Mouse (Mus musculus): Measurements from ENCODE around the gene Pi4kb. TPM values are rescaled to one million over a fixed set of nuclear protein-coding genes. Genes with fewer than 3 reads are reported as not detected.

Gene Pi4kb
- polyA plus RNA-seq, 1 experiment from 2014 or later = 25.7 TPM

DNA sequence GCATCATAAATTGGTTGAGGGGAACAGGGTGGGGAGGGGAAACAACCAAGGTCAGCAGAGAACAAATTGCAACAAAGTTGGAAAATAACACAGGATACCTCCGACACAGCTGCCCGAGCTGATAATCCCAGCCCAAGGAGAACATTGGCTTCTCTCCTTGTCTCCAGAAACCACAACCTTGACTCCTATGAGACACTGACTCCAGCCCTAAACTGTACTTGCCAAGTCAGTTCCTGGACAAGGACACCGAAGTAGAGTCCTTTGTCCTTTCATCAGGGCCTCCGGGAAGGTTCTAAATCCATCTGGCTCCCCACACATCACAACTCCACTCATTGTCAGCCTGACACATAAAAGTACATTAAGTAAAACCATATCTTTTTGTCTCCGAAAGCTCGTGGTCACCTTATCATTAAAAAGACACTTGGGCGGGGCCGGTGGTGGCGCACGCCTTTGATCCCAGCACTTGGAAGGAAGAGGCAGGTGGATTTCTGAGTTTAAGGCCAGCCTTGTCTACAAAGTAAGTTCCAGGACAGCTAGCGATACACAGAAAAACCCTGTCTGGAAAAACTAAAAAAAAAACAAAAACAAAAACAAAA, 72.0 kb downstream of the Pi4kb start:
- no peak overlapping the region for H3K4me2 ChIP-seq (replicated peaks)
- ATAC-seq (ENCODE audit: low FRiP score, low read depth) = no peak
- no peak overlapping the region for H3K4me3 ChIP-seq
- no peaks in the 10 kb centered on the region for H3K36me3 ChIP-seq
- no peaks in the 10 kb centered on the region for H3K9me3 ChIP-seq
- H3K9ac ChIP-seq (replicated peaks) = no peak overlapping the region
- H3K27ac ChIP-seq (replicated peaks) = no peak overlapping the region
- H3K4me1 ChIP-seq = peaks cover 6% of the 10 kb centered on the region
- 0 out of 2 replicates have a peak, but pooled peaks cover 3% of the 10 kb centered on the region for H3K27me3 ChIP-seq
- WGBS = 93% methylated on average over 11 of the region's 11 CpGs

DNA sequence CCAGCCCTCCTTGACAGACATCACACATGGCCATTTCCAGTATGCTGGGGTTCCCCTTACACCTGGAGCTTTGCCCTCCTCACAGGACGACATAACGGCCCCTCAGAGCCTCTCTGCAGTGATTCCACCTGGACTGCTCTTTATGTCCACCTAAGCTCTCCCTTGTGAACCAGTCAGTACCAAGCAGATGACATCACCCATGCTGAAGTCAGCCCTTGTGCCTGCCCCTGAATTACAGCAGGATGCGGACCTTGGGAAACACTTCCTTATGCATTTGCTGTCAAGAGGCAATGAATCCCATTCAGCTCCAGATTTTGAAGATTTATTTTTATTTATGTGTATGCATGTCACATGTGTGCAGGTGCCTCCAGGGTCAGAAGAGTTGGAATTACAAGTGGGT, 73.4 kb downstream of the Pi4kb start:
- no peak for ATAC-seq (ENCODE audit: low FRiP score, low read depth)
- Histone ChIP-seq H3K9ac (replicated peaks) (no peak overlapping the region), H3K4me1 (no peaks in the 10 kb centered on the region), H3K36me3 (no peaks in the 10 kb centered on the region), H3K27ac (replicated peaks) (no peak overlapping the region), H3K4me3 (no peak overlapping the region), H3K27me3 (0 out of 2 replicates have a peak, but pooled peaks cover 3% of the 10 kb centered on the region), H3K9me3 (no peaks in the 10 kb centered on the region), H3K4me2 (replicated peaks) (no peak overlapping the region)
- WGBS = 79% methylated on average over 3 of the region's 3 CpGs

DNA sequence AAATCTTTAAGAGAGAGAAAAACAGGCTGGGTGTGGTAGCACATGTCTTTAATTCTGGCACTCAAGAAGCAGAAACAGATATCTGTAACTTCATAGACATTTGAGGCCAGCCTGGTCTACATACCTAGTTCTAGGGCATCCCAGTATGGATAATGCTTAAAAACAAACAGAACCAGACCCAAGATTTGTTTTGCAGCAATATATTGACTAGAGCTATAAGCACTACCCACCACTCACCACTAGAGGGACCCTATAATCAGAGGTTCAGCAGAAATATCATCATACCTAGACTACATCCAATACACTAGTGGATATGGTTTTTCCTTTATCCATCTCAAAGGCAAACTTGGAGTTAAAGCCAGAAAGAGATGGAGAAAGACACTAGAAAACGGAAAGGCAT, 78.4 kb downstream of the Pi4kb start:
- Histone ChIP-seq H3K4me2 (replicated peaks) (no peak overlapping the region), H3K4me1 (no peaks in the 10 kb centered on the region), H3K27me3 (no peaks in the 10 kb centered on the region), H3K9ac (replicated peaks) (no peak overlapping the region), H3K36me3 (peaks cover 5% of the 10 kb centered on the region; the same call in 1 of the 2 replicates), H3K4me3 (no peak overlapping the region), H3K9me3 (no peaks in the 10 kb centered on the region), H3K27ac (replicated peaks) (no peak overlapping the region)
- ATAC-seq (ENCODE audit: low FRiP score, low read depth) = no peak
- 60% methylated on average over 1 of the region's 1 CpGs for WGBS

DNA sequence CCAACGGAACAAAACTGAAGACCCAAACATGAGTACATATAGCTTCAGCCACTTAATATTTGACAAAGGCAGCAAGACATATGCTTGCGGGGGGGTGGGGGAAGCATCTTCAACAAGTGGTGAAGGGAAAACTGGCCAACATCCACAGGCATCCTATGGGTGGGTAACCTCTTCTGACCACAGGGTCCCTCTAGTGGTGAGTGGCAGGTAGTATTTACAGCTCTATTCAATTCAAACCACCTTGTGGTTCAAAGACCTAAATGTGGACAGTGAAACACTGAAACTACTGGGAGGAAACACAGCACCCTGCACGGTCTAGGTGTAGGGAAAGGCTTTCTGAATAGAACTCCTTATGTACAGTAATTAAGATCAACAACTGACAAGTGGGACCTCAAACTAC, 79.2 kb downstream of the Pi4kb start:
- Histone ChIP-seq H3K4me3 (no peak overlapping the region), H3K4me2 (replicated peaks) (no peak overlapping the region), H3K4me1 (no peaks in the 10 kb centered on the region), H3K9me3 (no peaks in the 10 kb centered on the region), H3K36me3 (peaks cover 11% of the 10 kb centered on the region), H3K9ac (replicated peaks) (no peak overlapping the region), H3K27me3 (no peaks in the 10 kb centered on the region), H3K27ac (replicated peaks) (no peak overlapping the region)
- ATAC-seq (ENCODE audit: low FRiP score, low read depth) = no peak
- WGBS = 39% methylated on average over 3 of the region's 3 CpGs

DNA sequence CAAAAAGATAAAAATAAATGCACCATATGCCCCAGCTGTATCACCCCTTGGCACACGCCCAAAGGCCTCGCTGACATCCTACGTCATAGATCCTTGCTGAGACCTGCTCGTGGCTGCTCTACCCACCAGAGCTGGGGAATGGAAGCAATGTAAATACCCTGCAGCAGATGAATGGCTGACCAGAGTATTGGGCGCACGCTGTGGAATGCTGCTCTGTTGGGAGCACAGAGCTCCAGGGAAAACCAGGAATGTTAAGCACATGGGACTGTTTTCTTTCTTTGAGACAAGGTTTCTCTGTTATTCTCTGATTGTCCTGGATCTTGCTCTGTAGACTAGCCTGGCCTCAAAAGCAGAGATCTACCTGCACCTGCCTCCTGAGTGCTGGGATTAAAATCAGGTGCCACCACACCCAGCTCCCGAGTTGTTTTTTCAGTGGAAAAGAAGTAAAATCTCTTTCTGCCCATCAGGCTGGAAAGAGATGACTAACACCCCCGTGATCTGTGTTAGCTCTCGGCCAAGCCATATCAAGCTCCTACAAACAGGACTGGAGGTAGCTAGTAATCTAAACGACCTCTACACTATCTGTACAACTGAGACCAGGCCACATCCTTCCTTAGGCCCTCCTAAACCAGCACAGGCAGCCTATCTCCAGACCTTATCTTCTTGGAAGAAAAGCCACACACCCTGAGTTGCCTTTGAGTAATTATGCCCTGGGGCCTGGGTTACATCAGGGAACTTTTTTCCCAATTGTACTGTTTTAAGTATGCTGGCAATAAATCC, 80.1 kb downstream of the Pi4kb start:
- H3K9me3 ChIP-seq = no peaks in the 10 kb centered on the region
- ATAC-seq (ENCODE audit: low FRiP score, low read depth) = no peak
- no peaks in the 10 kb centered on the region for H3K4me1 ChIP-seq
- no peak overlapping the region for H3K9ac ChIP-seq (replicated peaks)
- WGBS = 54% methylated on average over 10 of the region's 10 CpGs
- peaks cover 21% of the 10 kb centered on the region for H3K36me3 ChIP-seq
- H3K4me3 ChIP-seq = no peak overlapping the region
- no peak overlapping the region for H3K4me2 ChIP-seq (replicated peaks)
- no peaks in the 10 kb centered on the region for H3K27me3 ChIP-seq
- H3K27ac ChIP-seq (replicated peaks) = no peak overlapping the region

DNA sequence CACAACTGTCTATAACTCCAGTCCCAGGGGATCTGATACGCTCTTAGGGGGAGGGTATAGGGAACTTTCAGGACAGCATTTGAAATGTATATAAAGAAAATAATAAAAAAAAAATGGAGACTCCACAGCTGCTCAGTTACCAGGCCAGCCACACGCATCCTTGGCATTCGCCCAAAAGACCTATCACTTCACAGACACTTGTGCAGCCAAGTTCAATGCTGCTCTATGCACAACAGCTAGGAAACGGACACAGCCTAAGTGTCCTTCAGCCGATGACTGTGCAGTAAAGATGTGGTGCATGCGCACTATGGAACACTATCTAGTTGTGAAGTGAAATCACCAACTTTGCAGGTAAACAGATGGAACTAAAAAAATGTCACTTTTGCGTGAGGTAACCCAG, 81.7 kb downstream of the Pi4kb start:
- Histone ChIP-seq H3K9me3 (no peaks in the 10 kb centered on the region), H3K27me3 (no peaks in the 10 kb centered on the region), H3K4me2 (replicated peaks) (no peak overlapping the region), H3K36me3 (peaks cover 37% of the 10 kb centered on the region), H3K27ac (replicated peaks) (no peak overlapping the region), H3K9ac (replicated peaks) (no peak overlapping the region), H3K4me3 (no peak overlapping the region), H3K4me1 (no peaks in the 10 kb centered on the region)
- ATAC-seq (ENCODE audit: low FRiP score, low read depth) = no peak
- 95% methylated on average over 7 of the region's 7 CpGs for WGBS

Small RNA genes within 50 kb of the gene (microRNA-seq; reads per million reads assigned to microRNA genes)
- gene Mir7013 = 0.70 reads per million

Other genes starting within 250 kb of the Pi4kb start
- gene Cgn, start 188.2 kb upstream of the Pi4kb start, polyA plus RNA-seq (2016; fragmentation: Nextera tagmentation; extraction: Ambion mirVana) = 4.7 and 5.0 TPM in 2 replicates
- 26.5 and 27.1 TPM in 2 replicates for gene Pogz, start 137.2 kb upstream of the Pi4kb start, polyA plus RNA-seq (2016; fragmentation: Nextera tagmentation; extraction: Ambion mirVana)
- 307 TPM in 2 replicates for gene Psmb4, start 87.8 kb upstream of the Pi4kb start, polyA plus RNA-seq (2016; fragmentation: Nextera tagmentation; extraction: Ambion mirVana)
- gene Selenbp1, start 41.7 kb upstream of the Pi4kb start, polyA plus RNA-seq (2016; fragmentation: Nextera tagmentation; extraction: Ambion mirVana) = 4.4 and 4.6 TPM in 2 replicates
- gene Rfx5, start 20.7 kb upstream of the Pi4kb start, polyA plus RNA-seq (2016; fragmentation: Nextera tagmentation; extraction: Ambion mirVana) = 6.6 and 8.4 TPM in 2 replicates
- 40.2 and 41.3 TPM in 2 replicates for gene Zfp687, start 40.7 kb downstream of the Pi4kb start, polyA plus RNA-seq (2016; fragmentation: Nextera tagmentation; extraction: Ambion mirVana)
- gene Psmd4, start 67.9 kb downstream of the Pi4kb start, polyA plus RNA-seq (2016; fragmentation: Nextera tagmentation; extraction: Ambion mirVana) = 277 and 293 TPM in 2 replicates
- 18.3 and 20.5 TPM in 2 replicates for gene Pip5k1a, start 132.2 kb downstream of the Pi4kb start, polyA plus RNA-seq (2016; fragmentation: Nextera tagmentation; extraction: Ambion mirVana)
- gene Vps72, start 136.3 kb downstream of the Pi4kb start, polyA plus RNA-seq (2016; fragmentation: Nextera tagmentation; extraction: Ambion mirVana) = 250 and 251 TPM in 2 replicates
- gene Tmod4, start 149.7 kb downstream of the Pi4kb start, polyA plus RNA-seq (2016; fragmentation: Nextera tagmentation; extraction: Ambion mirVana) = 0.84 and 0.89 TPM in 2 replicates
- 86.7 and 94.8 TPM in 2 replicates for gene Scnm1, start 159.3 kb downstream of the Pi4kb start, polyA plus RNA-seq (2016; fragmentation: Nextera tagmentation; extraction: Ambion mirVana)
- 22.5 and 24.4 TPM in 2 replicates for gene Lysmd1, start 159.4 kb downstream of the Pi4kb start, polyA plus RNA-seq (2016; fragmentation: Nextera tagmentation; extraction: Ambion mirVana)
- gene Tnfaip8l2, start 167.6 kb downstream of the Pi4kb start, polyA plus RNA-seq (2016; fragmentation: Nextera tagmentation; extraction: Ambion mirVana) = 2.5 and 3.3 TPM in 2 replicates
- gene Sema6c, start 185.7 kb downstream of the Pi4kb start, polyA plus RNA-seq (2016; fragmentation: Nextera tagmentation; extraction: Ambion mirVana) = 45.1 and 56.8 TPM in 2 replicates
- gene Gabpb2, start 243.2 kb downstream of the Pi4kb start, polyA plus RNA-seq (2016; fragmentation: Nextera tagmentation; extraction: Ambion mirVana) = 11.0 and 11.6 TPM in 2 replicates